Mouse (Mus musculus): ENCODE measurements at regions not wholly inside any gene's neighbourhood (a gene's known extent, or its start where the extent isn't known, plus 50 kb on each side); places are given as distances from the start of the nearest gene placed in this dataset.

DNA sequence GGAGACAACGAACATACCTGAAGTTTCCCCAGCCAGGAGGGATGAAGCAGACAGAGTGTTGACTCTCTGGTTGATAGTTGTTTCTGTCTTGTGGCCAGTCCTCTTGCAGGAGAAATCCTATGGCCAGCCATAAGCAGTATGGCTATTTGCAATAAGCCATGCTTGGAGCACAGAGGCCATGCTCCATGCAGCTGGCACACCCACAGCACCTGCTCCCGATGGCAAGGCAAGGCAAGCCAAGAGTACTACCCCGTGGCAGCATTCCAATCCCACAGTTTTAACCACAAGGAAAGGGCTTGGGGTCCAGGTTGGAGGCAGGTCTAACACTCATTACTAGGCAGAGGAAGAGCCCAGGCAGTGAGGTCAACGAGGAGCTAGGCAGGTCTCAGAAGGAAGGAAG, 181.5 kb downstream of the Bcor start:
- TF ChIP-seq CTCF (IDR thresholded peaks at IDR 0.05; ENCODE audit: borderline replicate concordance, extremely low read depth, insufficient read depth, insufficient read length) (no peak), POLR2A (IDR thresholded peaks at IDR 0.05; ENCODE audit: borderline replicate concordance, extremely low read depth, insufficient read depth, insufficient read length, poor library complexity, severe bottlenecking) (no peak)
